Mouse (Mus musculus) lung, postnatal 14 days (tissue): ENCODE measurements around the gene Taf8.
"Not testable (repeated sequence)": the region's sequence is repeated elsewhere in the genome, so short reads cannot be mapped to it uniquely, and the experiment has no call there.

Experiments
- DNase-seq: peaks from one replicate; pipeline ENCODE4 v3.0.0; 2021

Taf8 gene

GRCm38 (mm10) chr17:47515180-47515844 is 13.2 kb upstream of the Taf8 start:
- no peak for DNase-seq

- peak; percentile 51 for DNase-seq
These were observed 11.1 kb upstream of the Taf8 start for GRCm38 (mm10) chr17:47512956-47513775.

- peak; percentile 99 for DNase-seq
These were observed 9.3 kb upstream of the Taf8 start for GRCm38 (mm10) chr17:47511111-47512020.

GRCm38 (mm10) chr17:47509031-47509705 is 7.1 kb upstream of the Taf8 start:
- DNase-seq, result no peak

- DNase-seq, result peak; percentile 99
These were observed 6.0 kb upstream of the Taf8 start for GRCm38 (mm10) chr17:47508012-47508608.

- no peak for DNase-seq
These were observed 5.4 kb upstream of the Taf8 start for GRCm38 (mm10) chr17:47507523-47507922.

GRCm38 (mm10) chr17:47506697-47507096 is 4.6 kb upstream of the Taf8 start:
- no peak for DNase-seq

GRCm38 (mm10) chr17:47506042-47506441 is 4.0 kb upstream of the Taf8 start:
- DNase-seq, result no peak

GRCm38 (mm10) chr17:47505566-47505965 is 3.5 kb upstream of the Taf8 start:
- no peak for DNase-seq

GRCm38 (mm10) chr17:47504941-47505346 is 2.9 kb upstream of the Taf8 start, which contains the start of gene Ccnd3:
Gene Ccnd3, plus strand, starts transcription at chr17:47505051.
- DNase-seq, result peak; percentile 91

- no peak for DNase-seq
These were observed 2.1 kb upstream of the Taf8 start for GRCm38 (mm10) chr17:47504228-47504627.

- no peak for DNase-seq
These were observed 1.6 kb upstream of the Taf8 start for GRCm38 (mm10) chr17:47503689-47504088.

GRCm38 (mm10) chr17:47502707-47503045 is 584 bp upstream of the Taf8 start:
- DNase-seq, result not testable (repeated sequence)

GRCm38 (mm10) chr17:47501531-47501930 is 561 bp downstream of the Taf8 start:
- no peak for DNase-seq

- DNase-seq, result no peak
These were observed 8.0 kb downstream of the Taf8 start for GRCm38 (mm10) chr17:47494132-47494531.

GRCm38 (mm10) chr17:47493653-47494052 is 8.4 kb downstream of the Taf8 start:
- no peak for DNase-seq

- DNase-seq, result no peak
These were observed 9.4 kb downstream of the Taf8 start for GRCm38 (mm10) chr17:47492731-47493130.

- DNase-seq, result no peak
These were observed 11.3 kb downstream of the Taf8 start for GRCm38 (mm10) chr17:47490791-47491190.

- DNase-seq, result no peak
These were observed 16.3 kb downstream of the Taf8 start for GRCm38 (mm10) chr17:47485791-47486190.

GRCm38 (mm10) chr17:47484993-47485392 is 17.1 kb downstream of the Taf8 start:
- no peak for DNase-seq

GRCm38 (mm10) chr17:47484241-47484921 is 17.7 kb downstream of the Taf8 start:
- peak; percentile 47 for DNase-seq

GRCm38 (mm10) chr17:47482401-47482800 is 19.7 kb downstream of the Taf8 start:
- DNase-seq, result peak; percentile 86
